Comparison of ENCODE assay signal across 34 mouse cellular contexts in the genomic region with DNA sequence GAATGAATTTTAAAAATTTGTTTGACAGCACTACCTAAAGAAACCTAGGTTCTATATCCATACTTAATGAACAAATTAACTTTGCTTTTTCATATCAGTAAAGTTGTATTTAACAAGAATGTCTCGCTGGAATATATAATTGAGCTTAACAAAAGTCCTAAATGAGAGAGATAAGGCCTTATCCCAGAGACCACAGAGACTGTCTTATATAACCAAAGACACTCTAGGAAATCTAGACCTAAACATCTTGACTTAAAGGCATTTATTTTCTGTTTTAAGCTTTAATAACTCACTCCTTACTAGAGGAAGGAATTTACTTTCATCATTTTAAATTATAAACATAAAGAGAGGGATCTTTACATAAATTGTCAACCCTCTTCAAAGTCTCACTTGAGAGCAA.
"Had no signal": no experiment of that assay in that cellular context is flagged by ENCODE, and none has a peak within 500 bp of the region (broad histone marks: within the 10 kb centered on the region; RNA-seq: fewer than 3 reads in every experiment).

No protein-coding gene starts in this region.

- H3K4me3 ChIP-seq: heart, embryonic 10.5 days; heart, embryonic 12.5 days; heart, embryonic 13.5 days; heart, embryonic 15.5 days; hindbrain, embryonic 10.5 days; hindbrain, embryonic 12.5 days; hindbrain, embryonic 13.5 days; hindbrain, embryonic 15.5 days; intestine, embryonic 15.5 days; kidney, embryonic 15.5 days; layer of hippocampus, adult 2 months had no signal

- ATAC-seq: hindbrain, embryonic 16.5 days; hindbrain, postnatal 0 days; inflammation-experienced regulatory T-cells, adult 6 months; intestine, embryonic 15.5 days; intestine, embryonic 16.5 days; intestine, postnatal 0 days had no signal

- H3K36me3 ChIP-seq: heart, embryonic 10.5 days; heart, embryonic 12.5 days; heart, embryonic 13.5 days; heart, embryonic 15.5 days; hindbrain, embryonic 10.5 days; hindbrain, embryonic 12.5 days; hindbrain, embryonic 13.5 days; hindbrain, embryonic 15.5 days; intestine, embryonic 15.5 days; kidney, embryonic 15.5 days had no signal

- H3K4me1 ChIP-seq: heart, embryonic 10.5 days; heart, embryonic 12.5 days; heart, embryonic 13.5 days; heart, embryonic 15.5 days; hindbrain, embryonic 10.5 days; hindbrain, embryonic 12.5 days; hindbrain, embryonic 13.5 days; hindbrain, embryonic 15.5 days; intestine, embryonic 15.5 days; kidney, embryonic 15.5 days had no signal

- H3K27me3 ChIP-seq: heart, embryonic 12.5 days; heart, embryonic 13.5 days; heart, embryonic 15.5 days; hindbrain, embryonic 12.5 days; hindbrain, embryonic 13.5 days; hindbrain, embryonic 15.5 days; intestine, embryonic 15.5 days; kidney, embryonic 15.5 days had no signal

- H3K9ac ChIP-seq: heart, embryonic 12.5 days; heart, embryonic 13.5 days; heart, embryonic 15.5 days; hindbrain, embryonic 12.5 days; hindbrain, embryonic 13.5 days; hindbrain, embryonic 14.5 days; hindbrain, embryonic 15.5 days; intestine, embryonic 15.5 days; kidney, embryonic 15.5 days had no signal

- DNase-seq: heart, postnatal 10 days; heart, postnatal 14 days; heart, postnatal 36 days; heart, postnatal 4 days; kidney, adult 11 months; kidney, adult 18-20 months; kidney, adult 2 months; kidney, adult 8-10 months; kidney, adult 9 months; kidney, postnatal 10 days; kidney, postnatal 14 days; kidney, postnatal 25 days; kidney, postnatal 36 days; layer of hippocampus, adult 9-11 months; layer of hippocampus, postnatal 36 days had no signal

- H3K27ac ChIP-seq: heart, embryonic 10.5 days; heart, embryonic 13.5 days; heart, embryonic 15.5 days; hindbrain, embryonic 10.5 days; hindbrain, embryonic 12.5 days; hindbrain, embryonic 13.5 days; hindbrain, embryonic 14.5 days; hindbrain, embryonic 15.5 days; hindbrain, postnatal 0 days; intestine, embryonic 15.5 days; kidney, embryonic 15.5 days; kidney, postnatal 0 days; layer of hippocampus, adult 2 months had no signal

- H3K9me3 ChIP-seq: heart, embryonic 10.5 days; heart, embryonic 12.5 days; heart, embryonic 13.5 days; heart, embryonic 15.5 days; hindbrain, embryonic 10.5 days; hindbrain, embryonic 12.5 days; hindbrain, embryonic 13.5 days; hindbrain, embryonic 15.5 days; intestine, embryonic 15.5 days; kidney, embryonic 15.5 days had no signal

- H3K4me2 ChIP-seq: heart, embryonic 11.5 days; heart, embryonic 12.5 days; heart, embryonic 13.5 days; heart, embryonic 15.5 days; hindbrain, embryonic 12.5 days; hindbrain, embryonic 13.5 days; hindbrain, embryonic 14.5 days; hindbrain, embryonic 15.5 days; intestine, embryonic 15.5 days; kidney, embryonic 15.5 days had no signal
